Mouse (Mus musculus) frontal cortex, postnatal 25 days (tissue): ENCODE measurements around the gene Zfp326.

Source experiments
- DNase-seq, 2 experiments: peaks; one replicate each; pipeline ENCODE4 v3.0.0; 2022; ENCODE audit warnings: low spot score in 2 of 2

Zfp326 gene

DNA sequence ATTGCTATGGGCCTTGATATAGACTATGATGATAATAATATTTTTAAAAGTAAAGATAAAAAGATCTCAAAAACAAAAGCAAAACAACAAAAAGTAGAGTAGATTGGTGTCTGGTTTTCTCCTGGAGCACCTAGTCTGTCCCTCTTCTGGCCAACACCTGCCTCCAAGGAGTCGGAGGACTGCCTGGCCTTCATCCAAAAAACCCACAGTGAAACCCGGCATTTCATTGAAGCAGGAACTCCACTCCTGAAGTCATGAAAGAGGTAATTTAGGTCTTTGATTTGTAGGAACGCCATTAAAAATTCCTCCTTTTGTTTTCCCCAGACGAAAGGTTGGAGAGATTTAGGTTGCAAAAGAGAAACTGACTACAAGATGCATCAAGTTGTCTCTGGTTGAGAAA lies 8.9 kb upstream of the Zfp326 start:
- no peak for DNase-seq

DNA sequence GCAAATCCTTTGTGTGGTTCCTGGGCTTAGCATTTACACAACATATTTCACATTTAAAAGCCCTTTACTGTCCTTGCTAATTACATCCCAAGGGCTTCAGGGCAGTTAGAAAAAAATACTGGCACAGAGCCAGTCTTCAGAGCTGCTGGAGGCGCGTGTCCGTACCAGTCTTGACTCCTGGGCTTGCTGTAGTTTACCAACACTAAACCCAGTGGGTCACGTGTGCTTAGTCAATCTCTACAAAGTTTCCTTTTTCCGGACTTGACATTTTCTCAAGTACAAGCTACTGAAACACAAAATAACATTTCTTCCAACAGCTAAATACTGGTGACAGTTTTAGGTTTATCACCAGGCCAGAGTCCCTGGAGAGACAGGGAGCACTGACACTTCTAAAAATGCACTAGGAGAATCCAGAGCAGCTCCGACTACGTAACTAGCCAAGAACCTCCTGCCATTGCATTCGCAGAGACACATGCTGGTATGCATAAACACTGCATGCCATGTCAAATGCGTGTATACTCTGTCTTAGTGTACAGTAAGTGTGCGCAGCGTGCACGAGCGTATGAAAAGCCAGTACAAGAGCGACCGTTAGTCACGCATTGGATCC lies 8.4 kb upstream of the Zfp326 start:
- DNase-seq: no peak

- DNase-seq: peak; percentile 71 to 81
These were observed 7.8 kb upstream of the Zfp326 start for GRCm38 (mm10) chr5:105868593-105868992.

DNA sequence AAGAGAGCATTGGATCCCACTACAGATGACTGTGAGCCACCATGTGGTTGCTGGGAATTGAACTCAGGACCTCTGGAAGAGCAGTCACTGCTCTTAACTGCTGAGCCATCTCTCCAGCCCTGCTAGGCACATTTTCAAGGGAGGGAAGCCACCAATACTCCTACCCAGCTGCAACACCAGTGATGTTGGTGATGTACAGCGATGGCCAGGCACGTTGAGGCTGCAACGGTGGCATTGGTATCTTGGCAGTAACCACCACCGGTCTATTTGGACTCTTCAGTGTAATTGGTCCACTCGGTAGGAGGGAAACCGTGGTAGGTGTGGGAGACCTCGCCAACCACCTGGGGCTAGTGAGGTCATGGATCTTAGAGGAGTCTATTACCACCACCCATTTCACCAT lies 6.6 kb upstream of the Zfp326 start:
- DNase-seq: no peak

- no peak for DNase-seq
These were observed 5.2 kb upstream of the Zfp326 start for GRCm38 (mm10) chr5:105871140-105871539.

DNA sequence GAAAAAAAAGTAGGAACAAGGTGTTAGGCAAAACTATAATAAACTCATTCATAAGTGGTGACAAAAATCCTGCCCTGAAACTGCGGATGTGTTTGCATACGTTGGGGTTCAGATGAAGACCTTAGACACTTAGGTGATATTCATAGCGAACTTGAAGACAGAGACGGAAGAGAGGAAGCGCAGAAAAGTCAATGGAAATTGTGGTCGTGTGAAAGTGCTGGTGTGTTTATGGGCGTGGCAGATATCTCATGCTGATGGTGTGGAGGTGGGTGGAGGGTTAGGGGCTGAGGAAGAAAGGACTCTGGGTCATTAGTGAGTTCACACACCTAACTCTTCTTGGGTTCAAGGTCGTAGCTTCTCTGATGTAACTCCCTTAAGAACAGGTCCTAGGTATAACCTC lies 4.2 kb upstream of the Zfp326 start:
- no peak for DNase-seq

- no peak for DNase-seq
These were observed 3.4 kb upstream of the Zfp326 start for GRCm38 (mm10) chr5:105872916-105873315.

DNA sequence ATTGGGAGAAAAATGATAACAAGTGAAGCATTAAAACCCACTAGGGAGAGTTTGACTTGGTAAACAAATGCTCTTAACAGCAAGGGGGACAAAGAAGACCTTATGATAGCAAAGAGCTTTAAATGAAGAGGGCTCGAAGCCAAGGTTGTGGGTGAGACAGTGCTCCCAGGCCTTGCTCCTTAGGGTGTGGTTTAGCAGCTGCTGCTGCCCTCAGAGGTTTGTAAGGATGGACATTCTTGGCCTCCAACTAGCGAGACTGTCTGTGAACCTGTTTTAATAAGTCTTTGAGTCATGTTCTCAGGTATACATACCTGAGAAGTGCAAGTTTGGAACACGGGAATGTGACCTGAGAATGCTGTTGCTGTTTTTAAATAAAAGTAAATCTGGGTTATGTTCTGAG lies 2.6 kb upstream of the Zfp326 start:
- DNase-seq: no peak

DNA sequence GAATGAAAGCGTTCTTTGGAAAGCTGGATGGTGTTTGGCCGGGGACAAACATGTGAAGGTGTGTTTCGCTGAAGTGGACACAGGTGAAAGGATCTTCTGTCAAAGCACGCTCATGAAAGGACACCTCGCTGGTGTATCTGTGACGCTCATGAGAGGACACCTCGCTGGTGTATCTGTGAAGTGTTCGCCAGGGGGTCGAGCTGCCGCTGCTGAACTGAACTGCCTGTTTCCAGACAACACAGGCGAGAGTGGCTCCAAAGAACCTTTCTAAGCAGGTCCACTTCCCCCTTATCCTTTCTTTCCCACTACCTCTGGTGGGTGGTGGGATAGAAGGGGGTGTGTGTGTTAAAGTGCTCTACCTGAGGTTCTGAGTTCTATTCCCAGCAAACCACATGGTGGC lies 1.9 kb upstream of the Zfp326 start:
- DNase-seq: no peak

DNA sequence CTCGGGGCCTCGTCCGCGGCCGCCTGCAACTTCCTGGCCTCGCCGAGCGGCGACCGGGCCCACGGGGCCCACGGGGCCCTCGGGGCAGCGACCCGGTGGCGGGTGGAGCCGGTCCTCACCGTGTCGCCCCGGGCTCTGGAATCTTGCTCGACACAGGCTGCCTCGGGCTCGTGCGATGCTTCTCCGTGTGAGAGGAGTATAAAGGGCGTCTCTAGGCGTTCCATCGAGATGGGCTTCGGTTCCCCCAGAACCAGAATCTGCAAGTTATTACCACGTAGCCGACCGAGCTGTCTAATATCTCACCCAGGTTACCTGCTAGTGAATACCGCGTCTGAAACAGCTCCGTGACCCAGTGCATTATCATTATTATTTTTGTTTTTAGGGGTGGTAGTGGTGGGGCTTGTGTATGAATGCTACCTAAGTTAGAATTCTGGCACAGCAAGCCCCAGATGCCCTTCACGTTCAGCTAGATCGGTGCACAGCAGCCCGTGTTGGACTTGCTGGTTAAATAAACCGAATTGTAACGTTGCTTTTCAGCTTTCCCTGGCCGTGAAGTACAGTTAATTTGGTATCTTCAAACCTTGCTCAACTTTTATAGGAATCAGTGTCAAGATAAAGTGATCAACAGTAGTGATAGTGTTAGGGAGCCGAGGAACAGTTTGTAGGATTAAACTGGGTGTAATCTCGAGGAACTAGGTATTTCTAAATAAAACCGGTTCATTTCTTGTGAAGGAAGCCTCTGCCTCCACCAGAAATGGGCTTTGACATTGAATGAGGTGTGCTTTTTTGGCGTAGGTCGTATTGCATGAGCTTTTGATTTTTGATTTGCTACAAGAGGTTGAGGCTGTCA lies 785 bp downstream of the Zfp326 start:
- DNase-seq: no peak

GRCm38 (mm10) chr5:105887317-105887716 lies 11.0 kb downstream of the Zfp326 start:
- DNase-seq: no peak

DNA sequence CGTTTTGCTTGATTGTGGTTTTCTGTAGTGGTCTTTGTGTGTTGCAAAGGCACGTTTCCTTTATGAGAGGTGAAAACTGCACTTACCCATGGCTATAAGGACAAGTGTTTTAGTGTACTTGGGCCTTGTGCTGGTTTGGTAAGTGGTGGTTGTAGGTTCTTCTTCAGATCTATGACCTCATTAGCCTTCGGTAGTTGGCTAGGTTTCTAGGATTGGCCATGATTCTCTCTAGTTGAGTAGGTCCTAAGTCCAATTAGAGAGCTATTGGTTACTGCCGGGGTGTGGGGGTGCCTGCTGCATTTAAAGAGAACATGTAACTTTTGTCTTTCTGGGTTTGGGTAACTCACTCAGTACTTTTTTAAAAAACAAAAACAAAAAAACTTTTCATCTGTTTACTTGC lies 21.8 kb downstream of the Zfp326 start:
- DNase-seq: no peak

DNA sequence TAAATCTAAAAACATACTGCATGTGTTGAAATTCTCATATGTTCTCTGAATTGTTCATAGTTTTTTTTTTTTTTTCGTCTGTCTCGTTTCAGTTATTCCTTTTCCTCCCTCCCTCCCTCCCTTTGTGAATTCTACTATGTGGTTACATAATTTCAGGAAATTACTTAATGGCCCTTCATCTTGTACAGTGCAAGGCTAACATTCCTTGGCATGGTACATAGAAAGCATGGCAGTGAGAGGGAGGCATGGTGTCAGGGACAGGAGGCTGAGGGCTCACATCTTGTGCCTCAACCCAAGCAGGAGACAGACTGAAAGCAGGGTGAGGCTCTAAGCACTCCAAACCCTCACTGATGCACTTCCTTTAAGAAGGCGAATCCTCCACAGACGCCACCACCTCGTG lies 32.8 kb downstream of the Zfp326 start:
- no peak for DNase-seq

DNA sequence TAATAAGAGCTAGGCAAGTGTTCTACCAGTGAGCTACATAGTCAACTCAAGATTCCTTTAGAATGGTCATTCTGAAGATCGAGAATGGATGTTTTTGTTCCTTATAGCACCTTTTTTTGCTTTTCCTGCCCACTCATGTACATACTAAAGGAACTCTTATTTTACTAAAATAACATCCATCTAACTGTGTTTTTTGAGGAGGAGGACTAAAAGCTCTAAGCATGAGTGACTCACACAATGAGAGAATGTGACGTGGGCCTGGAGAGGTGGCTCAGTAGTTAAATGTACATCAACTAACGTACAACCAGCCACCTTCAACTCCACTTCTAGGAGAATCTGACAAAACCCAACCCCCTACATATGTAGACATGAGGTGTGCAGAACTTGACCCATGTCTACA lies 33.3 kb downstream of the Zfp326 start:
- no peak for DNase-seq

- no peak for DNase-seq
These were observed 35.1 kb downstream of the Zfp326 start for GRCm38 (mm10) chr5:105911498-105911897.

DNA sequence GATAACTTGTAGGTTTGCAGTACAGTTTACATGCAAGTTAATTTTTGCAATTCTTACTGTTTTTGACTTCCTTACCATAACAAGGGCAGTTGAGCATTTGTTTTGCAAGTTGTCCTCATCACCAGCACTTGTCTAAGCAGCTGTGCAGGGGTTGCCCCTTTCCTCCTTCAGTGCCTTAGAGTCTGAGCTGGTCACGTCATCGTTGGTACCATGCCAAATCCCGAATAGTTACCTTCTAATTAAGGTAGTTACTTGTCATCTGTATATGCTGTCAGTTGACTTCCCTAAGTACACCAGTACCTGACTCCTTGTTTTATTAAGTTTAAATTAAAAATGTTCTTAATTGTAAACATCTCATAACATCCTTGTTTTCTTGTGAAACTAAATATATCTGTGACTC lies 41.0 kb downstream of the Zfp326 start:
- no peak for DNase-seq

- no peak for DNase-seq
These were observed 41.9 kb downstream of the Zfp326 start for GRCm38 (mm10) chr5:105918289-105918688.

DNA sequence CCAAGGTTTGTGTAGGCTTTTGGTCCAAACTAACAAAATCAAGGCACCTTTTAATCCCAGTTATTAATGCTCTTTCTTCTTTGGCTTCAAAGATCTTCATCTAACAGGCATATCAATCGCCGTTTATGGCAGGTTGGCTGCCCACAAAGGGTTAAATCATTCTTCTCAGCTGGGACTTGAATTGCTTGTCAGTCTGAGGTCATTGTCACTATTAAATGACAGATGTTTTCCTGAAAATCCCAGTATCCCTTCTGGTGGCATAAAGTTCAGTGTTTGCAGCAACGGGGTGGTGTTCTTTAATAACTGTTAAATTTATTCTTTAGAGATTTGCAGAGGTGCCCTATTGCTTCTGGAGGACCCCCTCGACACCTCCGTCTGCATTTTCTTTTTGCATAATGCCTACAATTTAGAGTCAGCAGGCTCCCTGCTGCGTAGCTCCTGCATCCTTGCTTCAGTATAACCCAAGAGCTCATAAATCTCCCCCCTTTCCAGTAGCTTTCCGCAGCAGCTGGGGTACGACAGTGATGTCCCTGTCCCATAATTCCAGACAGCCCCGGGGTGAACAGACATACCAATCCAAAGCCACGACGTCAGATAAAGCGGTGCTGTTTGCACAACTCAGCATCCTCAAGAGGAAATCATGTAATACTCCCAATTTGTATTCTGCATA lies 46.6 kb downstream of the Zfp326 start:
- no peak for DNase-seq

DNA sequence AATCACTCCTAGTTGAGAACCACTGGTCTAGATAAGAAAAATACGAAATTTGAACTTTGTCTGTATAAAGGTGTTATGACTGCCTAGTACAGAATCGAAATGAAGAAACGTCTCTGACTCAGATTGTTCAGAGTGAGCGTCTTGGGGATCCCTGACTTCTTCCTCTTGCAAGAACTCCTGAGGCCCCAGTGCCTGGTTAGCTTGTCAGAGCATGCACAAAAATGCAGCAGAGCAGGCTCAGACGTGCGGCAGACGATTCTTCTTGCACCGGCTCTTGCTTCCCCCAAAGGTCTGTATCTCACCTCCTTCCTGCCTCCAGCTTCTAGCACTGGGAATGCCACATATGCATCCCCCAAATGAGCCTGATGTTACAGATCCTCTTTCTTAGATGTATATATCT lies 48.0 kb downstream of the Zfp326 start:
- DNase-seq: no peak

GRCm38 (mm10) chr5:105925568-105926255 lies 49.3 kb downstream of the Zfp326 start:
- DNase-seq: no peak

GRCm38 (mm10) chr5:105930282-105930681 lies 53.9 kb downstream of the Zfp326 start:
- no peak for DNase-seq

- no peak for DNase-seq
These were observed 56.0 kb downstream of the Zfp326 start for GRCm38 (mm10) chr5:105932392-105932791.
